Mouse (Mus musculus) 3134 (cell line): ENCODE data around the gene Lrp10.
A peak's percentile ranks its signal among the peaks of the same experiment; 100 is the strongest.

Experiments
- DNase-seq: peaks from one replicate; pipeline ENCODE4 v3.0.0-alpha.2; 2011; ENCODE audit warnings: low spot score; ENCODE audit not compliant: insufficient read length; ENCODE audit errors: extremely low read depth

The Lrp10 gene

DNA sequence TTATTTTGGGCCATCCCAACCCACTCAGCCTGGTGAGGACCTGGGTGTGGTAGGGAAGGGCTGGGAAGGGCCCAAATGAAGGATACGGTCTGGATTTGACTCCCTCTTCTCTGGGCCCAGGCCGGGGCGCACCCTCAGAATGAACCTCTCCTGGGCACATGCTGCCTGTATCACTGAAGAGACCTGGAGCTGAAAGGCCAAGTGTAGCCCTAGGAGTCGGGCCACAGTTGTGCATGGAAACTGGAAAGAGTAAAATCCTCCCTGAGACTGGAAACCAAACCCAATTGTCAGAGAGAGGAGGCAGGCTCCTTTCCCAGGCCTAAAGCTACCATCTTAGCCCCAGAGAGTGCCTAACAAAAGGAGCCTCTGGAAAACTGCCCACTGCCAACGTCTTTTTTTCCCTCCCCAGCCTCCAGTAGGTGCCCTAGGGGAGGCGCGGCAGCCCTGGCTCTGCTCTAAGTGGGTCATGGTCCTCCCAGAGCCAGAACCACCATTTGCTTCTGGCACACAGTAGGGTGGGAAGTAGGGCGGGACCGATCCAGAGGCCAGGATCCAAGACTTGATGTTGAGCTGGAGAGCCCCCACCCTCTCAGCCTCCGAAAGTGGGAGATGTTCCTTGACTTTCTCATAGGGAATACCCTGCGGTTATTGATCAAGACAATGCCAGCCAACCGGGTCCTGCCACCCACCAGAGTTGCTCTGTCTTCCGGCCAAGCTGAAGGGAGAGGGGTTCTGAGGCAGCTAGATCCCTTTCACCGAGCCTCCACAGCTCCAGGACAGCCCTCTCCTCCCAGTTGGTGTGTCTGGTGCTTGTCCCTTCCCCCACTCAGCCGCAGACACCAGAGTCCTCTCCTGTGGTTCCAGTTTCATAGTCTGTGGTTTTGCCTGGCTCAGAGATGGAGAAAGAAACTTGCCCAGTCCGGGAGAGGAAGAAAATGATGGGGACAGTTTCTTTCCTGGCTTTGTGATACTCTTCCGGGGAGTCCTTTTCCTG is 30.8 kb upstream of the Lrp10 start:
- peak; percentile 83 for DNase-seq

DNA sequence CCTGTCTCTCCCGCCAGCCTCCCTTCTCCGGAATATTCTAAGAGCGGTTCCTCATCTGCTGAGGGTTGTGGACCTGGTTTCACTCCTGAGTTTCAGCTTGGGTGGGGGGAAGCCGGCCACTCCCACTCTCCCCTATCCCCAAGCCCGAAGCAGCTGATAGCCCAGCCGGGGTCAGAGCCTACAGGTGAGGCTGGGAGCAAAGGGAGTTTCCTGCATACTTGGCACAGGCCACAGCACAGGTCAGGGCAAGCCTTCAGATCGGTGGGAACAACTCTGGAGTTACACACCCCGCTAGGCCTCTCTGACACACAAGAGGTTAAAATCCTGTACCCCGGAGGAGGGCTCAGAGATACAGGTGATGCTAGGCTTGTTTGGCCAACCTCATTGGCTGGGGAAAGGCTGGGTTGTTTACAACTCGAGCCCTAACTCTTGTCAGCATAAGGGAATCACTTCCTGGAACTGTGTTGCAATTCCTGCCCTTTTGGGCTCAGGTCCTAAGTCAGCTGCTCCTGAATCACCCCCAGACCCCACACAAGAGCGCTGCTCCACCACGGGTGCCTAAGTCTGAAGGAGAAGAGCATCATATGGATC is 29.9 kb upstream of the Lrp10 start:
- DNase-seq = no peak

DNA sequence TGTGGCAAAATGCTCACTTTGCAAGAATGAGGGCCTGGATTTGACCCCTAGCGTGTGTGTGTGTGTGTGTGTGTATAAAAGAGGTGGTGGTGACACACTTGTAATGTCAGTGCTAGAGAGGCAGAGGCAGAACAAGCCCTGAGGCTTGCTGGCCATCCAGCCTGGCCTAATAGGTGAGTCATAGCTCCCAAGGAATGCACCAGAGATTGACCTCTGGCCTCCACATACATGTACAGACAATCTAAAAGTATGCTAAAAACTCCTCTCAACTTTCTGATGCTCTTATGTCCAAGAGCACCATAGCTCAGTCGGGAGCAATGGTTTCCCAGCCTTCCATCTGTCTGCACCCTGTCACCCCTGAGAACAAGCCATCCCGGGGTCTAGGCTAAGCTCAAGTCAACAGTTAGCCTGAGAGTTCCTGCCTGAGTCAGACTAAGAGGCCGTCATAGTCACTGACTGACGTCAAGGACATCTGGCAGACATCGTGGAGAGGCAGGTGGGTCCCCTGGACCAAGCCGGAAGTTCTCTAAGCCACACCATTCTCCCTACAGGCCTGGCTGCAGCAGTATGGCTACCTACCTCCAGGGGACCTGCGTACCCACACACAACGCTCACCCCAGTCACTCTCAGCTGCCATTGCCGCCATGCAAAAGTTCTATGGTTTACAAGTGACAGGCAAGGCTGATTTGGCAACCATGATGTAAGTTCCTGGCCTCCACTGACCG is 28.6 kb upstream of the Lrp10 start:
- peak; percentile 78 for DNase-seq

DNA sequence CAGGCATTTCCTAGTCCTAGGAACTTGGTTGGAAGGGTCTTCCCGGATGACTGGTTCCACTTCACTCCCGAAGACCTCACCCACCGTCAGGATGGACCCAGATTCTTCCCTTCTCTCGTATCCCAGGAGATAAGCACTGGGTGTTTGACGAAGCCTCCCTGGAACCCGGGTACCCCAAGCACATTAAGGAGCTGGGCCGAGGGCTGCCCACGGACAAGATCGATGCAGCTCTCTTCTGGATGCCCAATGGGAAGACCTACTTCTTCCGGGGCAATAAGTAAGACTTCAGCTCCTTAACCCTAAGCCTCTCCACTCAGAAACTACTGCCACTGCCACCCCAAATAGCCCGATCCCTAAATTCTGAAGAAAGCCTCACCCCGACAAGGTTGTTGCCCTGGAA is 24.8 kb upstream of the Lrp10 start:
- DNase-seq = no peak

DNA sequence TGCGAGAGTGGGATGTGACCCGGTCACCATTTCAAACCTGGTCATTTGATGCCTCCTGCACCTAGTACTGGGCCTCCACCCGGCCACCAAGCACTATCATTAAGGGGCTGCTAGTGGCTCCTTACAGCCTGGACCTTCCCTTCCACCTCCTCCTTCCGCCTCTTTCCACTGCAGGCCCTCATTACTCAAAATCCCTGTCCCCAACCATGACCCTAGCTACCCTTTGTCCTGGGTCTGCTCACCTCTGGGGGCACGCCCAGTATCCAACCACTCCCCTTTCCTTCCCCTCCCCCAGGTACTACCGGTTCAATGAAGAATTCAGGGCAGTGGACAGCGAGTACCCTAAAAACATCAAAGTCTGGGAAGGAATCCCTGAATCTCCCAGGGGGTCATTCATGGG is 24.3 kb upstream of the Lrp10 start:
- no peak for DNase-seq

DNA sequence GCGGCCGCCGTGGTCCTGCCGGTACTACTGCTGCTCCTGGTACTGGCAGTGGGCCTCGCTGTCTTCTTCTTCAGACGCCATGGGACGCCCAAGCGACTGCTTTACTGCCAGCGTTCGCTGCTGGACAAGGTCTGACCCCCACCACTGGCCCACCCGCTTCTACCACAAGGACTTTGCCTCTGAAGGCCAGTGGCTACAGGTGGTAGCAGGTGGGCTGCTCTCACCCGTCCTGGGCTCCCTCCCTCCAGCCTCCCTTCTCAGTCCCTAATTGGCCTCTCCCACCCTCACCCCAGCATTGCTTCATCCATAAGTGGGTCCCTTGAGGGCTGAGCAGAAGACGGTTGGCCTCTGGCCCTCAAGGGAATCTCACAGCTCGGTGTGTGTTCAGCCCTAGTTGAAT is 23.4 kb upstream of the Lrp10 start:
- DNase-seq = no peak

DNA sequence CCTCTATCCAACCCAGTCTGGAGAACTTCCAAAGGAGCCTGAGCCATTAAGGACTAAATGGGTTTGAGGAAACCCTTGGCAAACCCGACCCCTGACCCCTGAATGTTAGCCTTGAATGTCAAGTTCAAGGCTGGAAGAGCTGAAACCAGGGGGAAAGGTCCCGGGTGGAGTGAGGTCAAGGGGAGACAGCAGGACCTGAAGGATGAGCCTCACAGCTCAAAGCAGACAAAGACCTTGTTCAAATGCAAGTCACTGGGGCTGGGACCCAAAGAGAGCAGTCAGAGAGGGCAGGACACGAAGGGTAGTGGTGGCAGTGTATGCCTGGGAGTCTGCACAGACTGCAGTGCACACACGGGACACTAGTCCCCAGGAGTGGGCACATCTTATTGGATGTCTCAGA is 22.6 kb upstream of the Lrp10 start:
- no peak for DNase-seq

DNA sequence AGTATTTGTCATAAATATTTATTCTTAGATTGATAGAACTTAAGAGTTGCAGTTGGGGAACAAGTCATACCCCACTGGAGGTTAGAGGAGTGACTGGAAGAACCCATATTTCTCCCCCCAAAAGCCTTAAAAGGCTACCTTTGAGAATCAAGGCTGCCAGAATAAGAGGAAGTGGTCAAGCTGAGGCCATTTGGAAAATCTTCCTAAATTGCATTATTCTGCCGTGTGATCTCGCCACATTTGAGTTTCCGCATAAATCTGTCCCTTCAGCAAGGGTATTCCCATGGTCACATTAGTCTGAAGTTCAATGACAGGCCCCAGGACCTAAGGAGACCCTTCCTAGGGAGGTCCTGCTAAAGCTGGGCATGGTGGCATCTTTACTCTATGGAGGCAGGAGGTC is 21.4 kb upstream of the Lrp10 start:
- DNase-seq = no peak

DNA sequence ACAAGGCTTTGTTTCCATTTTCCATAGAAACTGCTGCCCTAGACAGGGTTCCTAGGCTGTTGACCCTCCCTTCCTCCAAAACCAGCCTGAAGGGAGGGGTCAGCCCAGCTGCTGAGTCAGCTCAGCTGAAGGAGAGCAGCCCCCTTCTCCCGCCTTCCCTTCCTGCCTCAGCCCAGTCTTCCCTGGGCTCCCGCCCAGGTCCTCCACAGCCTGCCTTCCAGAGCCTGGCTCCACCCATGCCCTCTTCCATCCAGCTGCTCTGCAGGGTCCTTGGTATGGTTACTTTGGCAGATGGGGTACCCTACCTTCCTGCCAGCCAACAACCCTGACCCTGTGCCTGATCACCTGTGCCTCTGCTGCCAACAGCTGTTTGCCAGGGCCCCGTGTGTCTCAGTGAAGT is 20.7 kb upstream of the Lrp10 start:
- peak; percentile 80 for DNase-seq

DNA sequence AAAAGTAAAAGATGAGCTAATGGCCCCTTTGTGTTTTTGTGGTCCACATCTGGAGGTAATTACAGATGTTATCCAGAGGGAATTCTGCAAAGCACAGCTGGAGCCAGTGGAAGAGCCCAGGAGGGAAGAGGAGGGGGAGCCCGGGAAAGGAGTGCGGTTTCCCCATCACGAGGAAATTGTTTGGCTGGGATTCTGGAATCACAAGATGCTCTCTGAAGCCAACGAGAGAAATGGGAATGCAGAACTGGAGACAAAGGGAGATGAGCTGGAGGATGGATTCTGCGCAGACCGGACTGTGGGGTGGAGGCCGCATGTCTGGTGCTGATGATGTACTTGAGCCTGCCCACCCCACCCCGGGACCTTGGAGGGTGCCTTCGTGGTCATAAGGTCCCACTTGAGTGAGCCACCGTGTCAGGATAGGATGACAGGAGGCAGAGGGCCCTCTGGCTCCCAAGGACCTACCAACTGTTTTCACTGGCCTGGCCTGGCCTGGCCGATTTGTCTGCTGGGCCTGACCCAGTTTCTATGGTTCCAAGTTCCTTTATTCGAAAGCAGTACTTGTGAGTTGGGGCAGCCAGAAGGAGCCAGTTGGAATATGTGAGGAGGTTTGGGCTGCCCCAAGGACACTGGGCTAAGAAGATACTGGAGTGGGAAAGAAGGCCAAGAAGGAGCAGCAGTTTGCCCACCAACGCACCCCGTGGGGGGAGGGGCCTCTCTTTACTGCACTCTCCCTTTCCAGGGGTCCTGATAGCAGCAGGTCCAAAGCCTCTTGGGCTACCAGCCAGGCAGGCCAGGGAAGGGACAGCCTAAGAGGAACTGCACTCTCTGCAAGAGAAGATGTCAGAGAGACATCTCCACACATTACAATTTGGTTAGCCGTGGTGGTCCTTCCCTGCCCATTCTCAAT is 20.0 kb upstream of the Lrp10 start:
- DNase-seq = peak; percentile 83

DNA sequence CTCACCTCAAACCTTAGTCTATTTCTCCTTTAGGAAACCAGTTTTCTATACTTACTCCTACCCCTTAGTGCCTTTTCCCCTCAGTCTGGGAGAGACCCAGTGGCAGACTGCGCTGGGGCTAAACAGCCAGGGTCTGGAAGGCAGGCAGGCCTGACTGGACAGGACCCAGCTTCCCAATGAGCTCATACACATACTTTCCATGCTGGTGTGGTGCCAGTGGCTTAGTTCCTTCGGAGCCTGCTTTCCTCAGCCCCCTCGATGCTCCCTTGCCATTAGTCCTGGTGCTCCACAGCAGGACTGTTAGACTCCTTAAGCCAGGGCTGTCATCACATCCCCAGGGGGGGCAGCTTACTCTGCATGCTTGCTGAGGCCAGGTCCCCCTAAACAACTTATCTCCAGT is 18.5 kb upstream of the Lrp10 start:
- DNase-seq = no peak

DNA sequence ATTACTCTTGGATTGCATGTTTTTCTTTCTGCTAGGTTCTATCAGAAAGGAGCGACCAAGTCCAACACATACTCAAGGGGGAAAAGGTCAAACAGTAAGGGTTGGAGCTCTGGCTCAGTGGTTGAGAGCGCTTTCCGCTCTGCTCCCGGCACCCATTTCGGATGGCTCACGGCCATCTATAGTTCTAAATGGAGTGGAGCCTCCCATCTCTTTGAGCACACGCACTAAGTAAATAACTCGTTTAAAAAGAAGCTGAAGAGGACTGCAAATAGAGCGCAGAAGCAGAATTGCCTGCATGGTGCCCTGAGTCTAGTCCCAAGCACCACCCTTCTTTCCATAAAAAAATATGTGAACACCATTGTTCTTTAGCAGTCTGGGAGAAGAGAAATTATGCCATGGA is 10.4 kb upstream of the Lrp10 start:
- no peak for DNase-seq

DNA sequence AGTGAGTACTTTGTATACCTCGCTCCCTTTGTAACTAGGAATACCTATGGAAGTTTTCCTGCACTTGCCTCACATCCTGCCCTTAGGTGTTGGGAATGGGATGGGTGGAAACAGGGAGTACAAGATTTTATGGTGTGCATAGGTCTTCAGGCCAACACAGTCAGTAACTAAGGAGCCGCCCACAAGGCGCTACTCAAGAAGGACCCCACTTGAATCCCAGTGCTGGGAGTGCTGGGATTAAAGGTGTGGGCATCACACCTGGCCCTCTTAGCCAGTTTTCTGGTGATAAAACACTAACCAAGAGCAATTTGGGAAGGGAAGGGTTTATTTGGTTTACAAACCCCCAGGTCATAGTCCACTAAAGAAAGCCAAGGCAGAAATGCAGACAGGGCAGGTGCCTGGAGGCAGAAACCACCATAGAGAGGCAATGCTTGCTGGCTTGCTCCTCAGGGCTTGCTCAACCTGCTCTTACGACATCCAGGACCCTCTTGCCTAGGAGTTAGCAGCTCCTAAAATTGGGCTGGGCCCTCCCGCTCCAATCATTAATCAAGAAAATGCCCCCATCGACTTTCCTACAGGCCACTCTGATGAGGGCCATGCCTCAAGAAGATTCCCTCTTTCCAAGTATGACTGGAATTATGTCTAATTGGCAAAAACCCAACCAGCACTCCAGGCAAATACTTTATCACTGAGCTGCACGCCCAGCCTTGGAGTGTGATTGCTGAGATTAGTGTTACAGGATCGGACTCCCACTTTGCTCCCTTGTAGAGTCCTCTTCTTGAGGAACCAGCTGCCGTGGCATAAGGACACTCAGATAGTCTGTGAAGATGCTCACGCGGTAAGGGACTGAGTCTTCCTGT is 9.0 kb upstream of the Lrp10 start:
- no peak for DNase-seq

DNA sequence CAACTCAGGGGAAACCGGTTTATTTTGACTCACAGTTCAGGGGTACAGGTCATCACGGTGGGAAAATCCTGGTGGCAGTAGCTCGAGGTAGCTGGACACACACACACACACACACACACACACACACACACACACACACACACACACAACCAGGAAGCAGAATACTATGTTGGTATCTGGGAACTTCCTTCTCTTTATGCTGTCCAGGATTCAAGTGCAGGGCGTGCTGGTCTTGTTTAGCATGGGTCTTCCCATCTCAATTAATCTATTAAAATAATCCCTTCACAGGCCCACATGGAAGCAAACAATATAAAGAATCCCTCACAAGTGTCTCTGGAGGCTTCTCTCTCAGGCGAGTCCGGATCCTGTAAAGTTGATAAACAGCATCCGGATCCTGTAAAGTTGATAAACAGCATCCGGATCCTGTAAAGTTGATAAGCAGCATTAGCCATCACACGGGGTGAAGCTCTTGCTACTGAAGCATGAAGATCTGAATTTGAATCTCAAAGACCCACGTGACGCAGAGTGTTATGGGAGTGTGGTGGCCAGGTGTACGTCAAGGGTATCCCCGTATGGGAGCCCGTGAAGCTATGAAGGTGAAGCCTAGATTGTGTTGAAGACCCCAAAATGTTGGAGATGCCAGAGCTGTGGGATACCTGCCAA is 5.9 kb upstream of the Lrp10 start:
- no peak for DNase-seq

DNA sequence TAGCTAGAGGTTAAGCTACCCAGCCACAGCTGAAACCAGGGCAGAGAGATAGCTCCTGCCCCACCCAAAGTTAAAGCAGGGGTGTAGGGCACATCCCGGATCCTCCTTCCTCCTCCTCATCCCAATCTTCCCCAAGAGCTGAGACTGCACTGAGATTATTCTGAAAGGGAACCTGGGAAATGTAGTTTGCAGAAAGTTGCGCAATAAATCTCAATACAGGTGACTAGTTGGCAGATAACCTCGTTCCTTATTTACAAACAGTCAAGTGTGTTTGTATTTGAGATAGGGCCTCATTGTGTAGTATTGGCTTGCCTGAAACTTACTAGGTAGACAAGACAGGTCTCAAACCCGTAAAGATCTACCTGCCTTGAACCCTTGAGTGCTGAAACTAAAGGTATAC is 1.8 kb upstream of the Lrp10 start:
- no peak for DNase-seq

DNA sequence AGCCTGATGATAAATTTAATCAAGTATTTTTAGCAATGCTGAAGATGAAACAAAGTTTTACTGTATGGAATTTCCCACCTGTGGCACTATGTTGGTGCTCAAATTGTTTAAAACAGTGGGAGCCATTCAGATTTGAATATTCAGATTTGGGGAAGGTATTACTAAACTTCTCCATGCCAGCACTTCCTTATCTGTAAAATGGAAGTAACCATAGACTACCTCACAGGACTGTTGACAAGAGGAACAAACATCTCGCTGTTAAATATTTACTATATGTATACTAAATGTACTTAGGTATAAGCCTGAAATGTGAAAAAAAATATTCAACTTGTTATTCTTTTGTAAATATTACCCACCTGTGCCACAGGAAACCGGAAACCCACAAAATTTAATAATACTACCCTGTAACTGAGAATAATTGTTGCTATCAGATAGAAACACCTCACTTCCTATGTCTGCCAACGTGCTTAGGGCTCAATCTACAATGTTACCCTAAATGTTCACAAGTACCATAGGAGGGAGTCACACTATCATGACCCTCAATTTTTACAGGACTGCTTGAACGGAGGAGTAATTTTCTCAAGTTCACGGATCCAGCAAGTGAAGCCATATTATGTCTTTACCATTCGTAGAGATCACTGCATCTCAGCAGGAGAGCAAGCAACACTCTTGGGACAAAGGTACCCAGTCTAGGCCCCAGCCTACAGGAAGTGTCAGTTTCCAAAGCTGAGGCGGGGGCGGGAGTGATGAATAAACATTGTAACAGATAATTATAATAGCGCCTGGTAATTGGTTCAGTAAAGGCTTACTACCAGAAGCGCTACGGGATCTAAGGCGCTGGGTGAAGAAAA is 604 bp upstream of the Lrp10 start:
- no peak for DNase-seq

DNA sequence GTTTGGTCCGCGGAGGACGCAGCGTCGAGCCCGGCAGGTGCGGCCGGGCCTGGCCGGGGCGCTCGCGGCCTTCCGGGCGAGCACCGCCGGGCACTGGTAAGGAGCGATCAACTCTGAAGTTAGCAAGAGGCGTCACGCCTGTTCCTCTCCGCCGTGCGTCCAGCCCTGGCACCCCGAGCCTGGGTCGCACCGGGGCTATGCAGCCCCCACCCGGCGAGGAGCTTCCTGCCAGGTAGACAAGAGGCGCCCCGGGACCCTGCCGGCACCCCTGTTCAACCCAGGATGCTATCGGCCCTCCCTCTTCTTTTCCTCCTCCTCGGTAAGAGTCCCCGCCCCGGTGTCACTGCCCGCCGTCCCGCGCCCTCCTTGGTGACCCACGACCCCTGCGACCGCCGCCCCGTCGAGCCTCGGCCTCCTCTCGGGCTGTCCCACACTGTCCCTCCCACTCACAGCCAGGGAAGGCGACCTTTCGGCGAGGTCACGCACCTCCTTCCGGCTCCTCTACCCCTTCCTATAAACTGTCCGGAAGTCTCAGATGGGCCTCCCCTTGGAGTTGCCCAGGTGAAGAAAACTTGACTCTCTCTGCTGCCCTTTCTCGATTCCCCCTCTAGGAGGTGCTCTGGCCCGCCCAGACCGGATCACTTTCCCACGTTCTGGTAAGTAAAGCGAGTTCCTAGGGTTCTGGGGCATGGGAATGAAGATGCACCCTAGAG is 512 bp downstream of the Lrp10 start:
- DNase-seq = peak; percentile 83

DNA sequence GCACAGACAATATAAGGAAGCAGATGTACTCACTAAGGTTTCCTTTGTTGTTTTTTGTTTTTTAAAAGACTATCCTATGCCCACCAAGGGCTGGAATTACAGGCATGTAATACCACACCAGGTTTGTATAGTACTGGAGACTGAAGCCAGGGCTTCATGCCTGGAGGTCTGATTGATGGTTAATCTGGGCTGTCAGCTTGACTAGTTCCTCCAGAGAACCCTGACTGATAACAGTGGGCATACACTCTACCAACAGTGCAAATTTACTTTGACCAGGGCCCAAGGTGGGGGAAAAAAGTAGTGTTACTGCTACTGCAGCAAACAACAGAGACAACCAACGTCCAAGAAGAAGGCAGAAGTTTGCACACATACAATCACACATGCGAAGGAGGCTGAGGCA is 7.5 kb downstream of the Lrp10 start:
- DNase-seq = no peak
